Mouse (Mus musculus) thymus, postnatal 25 days (tissue): ENCODE measurements around the gene Slc6a9.
A peak's percentile ranks its signal among the peaks of the same experiment; 100 is the strongest.

Experiments used
- DNase-seq: peaks from one replicate; pipeline ENCODE4 v3.0.0; 2022

Slc6a9 gene

GRCm38 (mm10) chr4:117882701-117883691, 48.7 kb downstream of the Slc6a9 start, which contains the start of gene B4galt2:
B4galt2 (minus strand) TSS chr4:117883487.
- no peak for DNase-seq

- no peak for DNase-seq
Measured at GRCm38 (mm10) chr4:117884146-117884545, 49.8 kb downstream of the Slc6a9 start.

- no peak for DNase-seq
Measured at GRCm38 (mm10) chr4:117885093-117885492, 50.8 kb downstream of the Slc6a9 start.

- DNase-seq = no peak
Measured at GRCm38 (mm10) chr4:117885994-117886393, 51.7 kb downstream of the Slc6a9 start.

GRCm38 (mm10) chr4:117886644-117887043, 52.3 kb downstream of the Slc6a9 start:
- no peak for DNase-seq

GRCm38 (mm10) chr4:117887133-117887532, 52.8 kb downstream of the Slc6a9 start, which contains the start of gene Atp6v0b:
Atp6v0b (minus strand) TSS chr4:117887333.
- peak; percentile 92 for DNase-seq

- no peak for DNase-seq
Measured at GRCm38 (mm10) chr4:117887920-117888319, 53.6 kb downstream of the Slc6a9 start.

- DNase-seq = no peak
Measured at GRCm38 (mm10) chr4:117889471-117889870, 55.2 kb downstream of the Slc6a9 start.

- no peak for DNase-seq
Measured at GRCm38 (mm10) chr4:117890031-117890430, 55.7 kb downstream of the Slc6a9 start.

- DNase-seq = no peak
Measured at GRCm38 (mm10) chr4:117890750-117891149, 56.4 kb downstream of the Slc6a9 start.

GRCm38 (mm10) chr4:117891738-117892161, 57.4 kb downstream of the Slc6a9 start, which contains the start of gene Dph2:
Dph2 (minus strand) TSS chr4:117892032.
- DNase-seq = peak; percentile 78

GRCm38 (mm10) chr4:117893376-117893775, 59.1 kb downstream of the Slc6a9 start:
- DNase-seq = peak; percentile 68

GRCm38 (mm10) chr4:117894601-117895000, 60.3 kb downstream of the Slc6a9 start:
- no peak for DNase-seq

- no peak for DNase-seq
Measured at GRCm38 (mm10) chr4:117895339-117895738, 61.0 kb downstream of the Slc6a9 start.

GRCm38 (mm10) chr4:117896031-117896430, 61.7 kb downstream of the Slc6a9 start:
- DNase-seq = no peak

- no peak for DNase-seq
Measured at GRCm38 (mm10) chr4:117898111-117898510, 63.8 kb downstream of the Slc6a9 start.

- no peak for DNase-seq
Measured at GRCm38 (mm10) chr4:117904094-117904493, 69.8 kb downstream of the Slc6a9 start.

- DNase-seq = no peak
Measured at GRCm38 (mm10) chr4:117904761-117905160, 70.5 kb downstream of the Slc6a9 start.

- no peak for DNase-seq
Measured at GRCm38 (mm10) chr4:117906196-117906595, 71.9 kb downstream of the Slc6a9 start.

- DNase-seq = no peak
Measured at GRCm38 (mm10) chr4:117908834-117909453, 74.6 kb downstream of the Slc6a9 start.

- DNase-seq = no peak
Measured at GRCm38 (mm10) chr4:117912131-117912561, 77.8 kb downstream of the Slc6a9 start.

GRCm38 (mm10) chr4:117912685-117913273, 78.5 kb downstream of the Slc6a9 start:
- DNase-seq = no peak

GRCm38 (mm10) chr4:117913421-117913820, 79.1 kb downstream of the Slc6a9 start:
- no peak for DNase-seq
